Mouse (Mus musculus) MN1 (cell line): ENCODE data around the gene Ube2m.
A peak's percentile ranks its signal among the peaks of the same experiment; 100 is the strongest.

Experiments used
- DNase-seq: peaks from one replicate; pipeline ENCODE4 v3.0.0-alpha.2; 2016; ENCODE audit warnings: low spot score

Gene Ube2m

DNA sequence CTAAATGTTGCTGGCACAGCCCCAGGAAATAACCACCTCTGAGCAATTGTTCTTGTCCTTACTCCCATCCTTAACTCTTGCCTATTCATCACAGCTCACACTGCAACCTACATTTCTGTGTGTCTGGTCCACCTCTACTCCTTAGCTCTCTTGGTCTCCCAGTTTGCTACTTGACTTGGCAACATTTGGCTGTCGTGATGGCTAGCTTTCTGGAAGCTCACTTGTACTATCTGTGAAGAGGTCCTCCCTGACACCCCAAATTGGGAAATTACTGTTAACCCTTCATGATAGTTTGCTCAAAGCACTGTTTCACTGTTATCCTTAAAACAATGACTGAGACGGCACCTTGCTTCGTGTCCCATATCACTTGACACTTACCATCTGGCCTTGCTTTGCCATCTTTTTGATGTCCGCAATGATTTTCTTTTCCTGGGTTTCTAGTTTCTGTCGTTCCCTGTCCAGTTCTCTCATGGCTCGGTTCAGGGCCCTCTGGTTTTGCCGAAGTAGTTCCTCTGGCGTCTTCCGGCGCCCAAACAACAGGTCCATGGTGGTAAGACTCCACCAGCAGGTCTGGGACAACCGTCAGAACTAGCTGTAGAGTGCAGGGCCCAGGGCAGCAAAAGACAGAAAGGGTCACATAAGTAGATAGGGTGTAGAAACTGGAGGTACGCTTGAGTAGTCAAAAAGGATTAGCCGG, 4.5 kb downstream of the Ube2m start:
- no peak for DNase-seq

DNA sequence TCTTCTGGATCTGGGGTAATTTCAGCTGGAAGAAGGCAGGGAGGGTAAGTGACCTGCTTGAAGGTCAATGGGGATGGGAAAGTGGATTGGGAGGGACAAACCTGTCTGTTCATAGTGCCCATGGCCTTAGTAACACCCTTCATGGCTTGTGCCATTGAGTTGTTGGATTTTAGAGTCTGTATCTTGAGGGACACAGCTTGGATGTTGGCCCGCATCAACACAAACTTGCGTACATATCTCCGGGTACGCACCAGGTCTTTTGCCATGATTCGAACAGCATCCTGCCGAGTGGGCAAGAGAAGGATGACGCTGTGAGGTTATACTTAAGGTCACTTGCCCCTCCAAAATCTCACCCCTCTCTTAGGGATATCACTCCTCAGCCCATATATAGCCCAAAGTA, 5.5 kb downstream of the Ube2m start:
- no peak for DNase-seq

DNA sequence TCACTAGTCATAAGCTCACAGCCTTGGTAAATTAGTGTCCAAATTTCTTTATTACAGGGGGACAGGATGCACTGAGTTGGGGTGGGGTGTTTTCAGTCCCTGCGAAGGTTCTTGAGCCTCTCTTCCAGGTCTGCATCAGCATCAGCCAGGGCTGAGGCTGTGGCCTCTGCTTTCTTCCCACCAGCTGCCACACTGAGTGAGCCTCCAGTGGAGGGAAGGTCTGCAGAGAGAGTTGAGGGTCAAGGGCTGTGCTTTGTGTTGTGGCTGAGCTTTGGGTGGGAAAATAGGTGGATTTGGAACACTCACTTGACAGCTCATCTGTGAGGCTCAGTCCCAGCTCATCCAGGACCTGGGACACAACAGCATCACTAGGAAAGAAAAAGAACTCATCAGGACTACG, 6.1 kb downstream of the Ube2m start:
- DNase-seq, result no peak

DNA sequence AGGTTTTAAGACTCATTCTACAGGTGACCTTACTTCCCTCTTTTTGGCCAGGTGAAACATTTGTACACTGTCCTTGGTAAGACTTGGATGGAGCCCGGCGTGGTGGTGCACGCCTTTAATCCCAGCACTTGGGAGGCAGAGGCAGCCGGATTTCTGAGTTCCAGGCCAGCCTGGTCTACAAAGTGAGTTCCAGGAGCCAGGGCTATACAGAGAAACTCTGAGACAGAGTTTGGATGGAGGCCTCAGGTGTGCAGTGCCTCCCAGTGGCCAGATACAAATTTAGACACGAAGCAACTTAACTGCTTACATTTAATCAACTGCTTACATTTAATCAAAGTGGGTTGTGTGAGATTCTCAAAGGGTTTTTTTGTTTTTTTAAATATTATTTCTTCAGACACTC, 7.0 kb downstream of the Ube2m start:
- DNase-seq, result peak; percentile 52

DNA sequence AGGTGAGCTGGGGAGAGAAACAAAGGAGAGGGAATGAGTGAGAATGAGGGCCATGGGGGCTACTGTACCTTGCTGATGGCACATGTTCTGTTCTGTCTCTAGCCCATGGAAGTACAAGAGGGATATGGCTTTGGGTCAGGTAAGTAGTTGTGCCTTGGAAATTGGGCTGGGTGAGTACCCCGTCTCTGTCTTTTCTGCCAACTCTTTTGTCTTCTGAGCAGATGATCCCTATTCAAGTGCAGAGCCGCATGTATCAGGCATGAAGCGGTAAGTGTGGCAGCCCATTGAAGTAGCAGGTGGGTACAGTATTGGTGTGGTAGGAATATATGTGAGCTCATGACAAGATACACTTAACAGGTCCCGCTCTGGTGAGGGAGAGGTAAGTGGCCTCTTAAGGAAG, 9.1 kb downstream of the Ube2m start:
- DNase-seq, result no peak

DNA sequence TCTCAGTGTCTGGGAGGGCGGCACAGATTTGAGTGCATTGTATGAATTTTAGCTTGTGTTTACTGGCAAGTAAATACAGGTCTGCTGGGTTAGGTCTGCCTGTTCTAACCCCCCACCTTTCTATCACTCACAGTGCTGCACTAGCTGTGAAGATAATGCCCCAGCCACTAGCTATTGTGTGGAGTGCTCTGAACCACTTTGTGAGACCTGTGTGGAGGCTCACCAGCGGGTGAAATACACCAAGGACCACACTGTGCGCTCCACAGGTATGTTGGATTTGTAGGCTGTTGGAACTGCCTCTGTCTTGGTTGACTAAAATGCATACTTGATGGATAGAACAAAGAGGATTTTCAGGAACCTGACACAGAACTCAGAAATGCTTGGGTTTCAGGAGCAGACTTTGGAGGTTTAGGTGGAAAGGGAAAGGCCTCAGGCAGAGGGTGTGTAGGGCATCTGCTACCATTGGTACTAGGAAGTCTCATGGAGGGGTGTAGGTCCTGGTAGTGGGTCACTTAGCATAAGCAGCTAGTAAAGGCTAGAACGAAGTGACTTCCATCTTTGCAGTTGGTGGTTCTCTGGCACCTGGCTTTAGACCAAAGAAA, 12.5 kb downstream of the Ube2m start:
- no peak for DNase-seq

DNA sequence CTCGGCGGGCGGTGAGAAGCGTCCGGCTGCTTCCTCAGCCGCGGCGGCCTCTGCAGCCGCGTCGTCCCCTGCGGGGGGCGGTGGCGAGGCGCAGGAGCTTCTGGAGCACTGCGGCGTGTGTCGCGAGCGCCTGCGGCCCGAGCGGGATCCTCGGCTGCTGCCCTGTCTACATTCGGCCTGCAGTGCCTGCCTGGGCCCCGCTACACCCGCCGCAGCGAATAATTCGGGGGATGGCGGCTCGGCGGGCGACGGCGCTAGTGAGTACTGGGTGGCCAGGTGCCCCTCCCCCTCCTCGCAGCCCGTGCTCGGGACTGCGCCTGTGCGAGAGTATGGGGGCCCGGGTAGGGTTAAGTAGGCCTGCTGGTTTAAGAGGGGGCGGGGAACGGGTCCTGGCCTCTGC, 13.3 kb downstream of the Ube2m start:
- peak; percentile 75 for DNase-seq

DNA sequence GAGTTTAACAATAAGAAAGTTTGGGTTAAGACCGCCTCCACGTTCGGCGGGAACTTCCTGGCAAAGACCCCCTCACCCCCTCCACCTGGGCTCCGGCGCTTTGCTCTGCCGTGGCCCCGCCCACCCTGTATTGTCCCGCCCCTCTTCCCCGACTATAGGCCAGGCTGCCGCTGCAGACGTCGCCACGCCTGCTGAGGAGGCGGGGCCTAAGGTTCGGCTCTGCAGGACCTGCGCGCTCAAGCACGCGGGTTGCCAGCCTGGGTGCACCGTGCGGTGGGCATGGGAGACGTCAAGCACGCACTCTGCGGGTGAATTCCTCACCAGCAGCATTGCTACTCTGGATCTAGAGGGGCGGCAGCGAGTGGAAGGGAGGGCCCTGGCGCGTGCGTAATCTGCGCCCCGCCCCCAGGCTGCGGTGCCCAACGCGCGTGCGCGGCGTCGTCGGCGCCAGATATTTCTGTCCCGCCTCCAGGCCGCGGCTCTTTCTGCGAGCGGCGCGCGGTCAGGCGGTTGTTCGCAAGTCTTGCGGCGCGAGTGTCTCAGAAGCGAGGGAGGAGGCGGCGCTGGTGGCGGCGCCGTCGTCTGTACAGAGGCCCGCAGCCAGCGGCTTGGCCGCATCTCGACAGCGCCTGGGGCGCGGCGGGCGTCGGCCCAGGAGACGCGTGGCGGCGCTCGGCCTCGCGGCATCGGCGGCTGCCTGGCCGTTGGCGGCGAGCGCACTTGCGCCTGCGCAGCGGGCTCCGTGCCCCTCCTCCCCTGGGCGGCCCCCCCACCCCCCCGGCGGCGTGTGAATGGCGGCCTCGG, 13.9 kb downstream of the Ube2m start:
- peak; percentile 89 for DNase-seq

DNA sequence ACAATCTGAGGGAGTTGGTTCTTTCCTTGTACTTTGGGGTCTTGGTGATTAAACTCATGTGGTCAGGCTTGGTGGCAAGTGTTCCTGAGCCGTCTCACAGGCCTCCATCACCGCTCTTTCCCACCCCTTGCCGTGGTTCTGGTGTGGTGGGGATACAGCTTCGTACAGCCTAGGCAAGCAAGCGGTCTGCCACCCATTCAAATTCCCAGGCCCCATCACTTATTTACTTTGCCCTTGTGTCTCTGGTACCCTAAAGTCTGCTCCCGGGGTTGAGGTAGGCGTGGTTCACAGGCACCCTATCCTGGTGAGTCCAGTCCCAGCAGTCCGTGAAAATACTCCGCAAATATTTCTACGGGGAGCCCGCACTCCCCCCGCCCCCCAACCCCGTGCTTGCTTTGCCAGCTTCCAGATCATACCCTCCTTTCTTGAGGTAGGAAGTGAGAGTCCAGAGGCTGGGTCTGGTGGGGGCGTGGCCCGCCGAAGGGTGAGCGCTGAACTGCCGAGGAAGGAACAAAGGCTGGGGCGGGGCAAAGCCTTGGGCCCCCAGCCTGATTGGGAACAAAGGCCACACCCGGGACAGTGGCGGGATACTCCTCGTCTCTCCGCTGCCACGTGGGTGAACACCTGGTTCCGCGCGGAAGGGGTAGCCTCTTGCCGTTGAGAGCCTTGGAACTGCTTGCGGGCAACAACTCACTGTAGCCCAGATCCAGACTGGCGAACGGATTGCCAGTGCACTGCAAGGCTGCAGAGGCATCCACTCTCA, 15.1 kb downstream of the Ube2m start:
- peak; percentile 83 for DNase-seq

DNA sequence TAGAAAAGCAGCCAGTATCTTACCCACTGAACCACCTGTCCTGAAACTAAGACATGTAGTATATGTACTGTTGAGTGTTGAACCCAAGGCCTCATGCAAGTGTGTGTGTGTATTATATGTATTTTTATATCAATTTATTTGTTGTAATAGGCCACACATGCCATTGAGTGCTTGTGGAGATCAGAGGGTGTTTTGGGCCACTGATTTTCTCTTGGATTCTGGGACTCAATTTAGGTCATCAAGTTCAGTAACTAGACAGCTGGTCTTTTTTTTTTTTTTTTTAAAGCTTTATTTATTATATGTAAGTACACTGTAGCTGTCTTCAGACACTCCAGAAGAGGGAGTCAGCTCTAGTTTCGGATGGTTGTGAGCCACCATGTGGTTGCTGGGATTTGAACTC, 22.9 kb downstream of the Ube2m start:
- no peak for DNase-seq

DNA sequence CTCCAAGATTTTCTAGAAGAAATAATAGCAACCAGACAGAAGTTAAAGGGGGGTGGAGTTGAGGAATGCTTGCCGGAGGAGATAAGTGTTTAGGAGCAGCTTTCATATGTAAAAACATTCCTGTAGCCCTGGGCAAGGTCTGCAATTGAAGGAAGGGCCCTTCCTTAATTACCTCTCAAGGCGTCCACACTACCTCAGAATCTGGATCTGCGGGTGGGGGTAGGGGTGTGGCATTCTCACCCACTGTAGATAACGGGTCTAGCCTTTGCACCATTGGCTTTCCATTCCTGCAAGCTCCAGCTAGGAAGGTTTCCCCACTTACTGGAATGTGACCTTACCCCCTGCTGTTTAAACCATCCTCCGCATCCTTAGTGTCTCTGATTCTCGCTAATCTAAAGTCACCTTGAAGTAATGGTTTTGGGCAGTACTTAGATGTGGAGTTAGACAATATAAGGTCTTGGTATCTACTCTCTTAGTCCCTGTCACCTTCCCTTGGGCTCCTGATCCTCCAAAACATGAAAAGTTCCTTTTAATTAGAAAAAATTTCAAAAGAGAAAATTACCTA, 23.7 kb downstream of the Ube2m start:
- DNase-seq, result no peak

DNA sequence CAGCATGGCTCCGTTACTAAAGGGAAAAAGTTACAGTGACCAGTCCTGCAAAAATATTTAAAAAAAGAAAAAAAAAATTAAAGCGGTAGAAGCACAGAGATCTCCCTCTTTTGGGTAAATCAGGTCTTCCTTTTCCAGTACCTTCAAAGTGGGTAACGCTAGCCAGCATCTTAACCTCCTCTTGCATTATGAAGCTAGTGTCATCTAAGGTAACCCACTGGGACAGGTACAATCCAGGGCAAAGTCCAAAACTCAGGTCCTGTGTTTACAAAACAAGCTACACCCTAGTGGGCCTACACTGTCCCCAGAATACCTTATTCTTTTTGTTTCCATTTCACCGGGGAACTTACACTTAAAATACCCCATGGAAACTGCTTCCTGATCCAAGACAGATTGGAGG, 24.4 kb downstream of the Ube2m start:
- DNase-seq, result no peak

DNA sequence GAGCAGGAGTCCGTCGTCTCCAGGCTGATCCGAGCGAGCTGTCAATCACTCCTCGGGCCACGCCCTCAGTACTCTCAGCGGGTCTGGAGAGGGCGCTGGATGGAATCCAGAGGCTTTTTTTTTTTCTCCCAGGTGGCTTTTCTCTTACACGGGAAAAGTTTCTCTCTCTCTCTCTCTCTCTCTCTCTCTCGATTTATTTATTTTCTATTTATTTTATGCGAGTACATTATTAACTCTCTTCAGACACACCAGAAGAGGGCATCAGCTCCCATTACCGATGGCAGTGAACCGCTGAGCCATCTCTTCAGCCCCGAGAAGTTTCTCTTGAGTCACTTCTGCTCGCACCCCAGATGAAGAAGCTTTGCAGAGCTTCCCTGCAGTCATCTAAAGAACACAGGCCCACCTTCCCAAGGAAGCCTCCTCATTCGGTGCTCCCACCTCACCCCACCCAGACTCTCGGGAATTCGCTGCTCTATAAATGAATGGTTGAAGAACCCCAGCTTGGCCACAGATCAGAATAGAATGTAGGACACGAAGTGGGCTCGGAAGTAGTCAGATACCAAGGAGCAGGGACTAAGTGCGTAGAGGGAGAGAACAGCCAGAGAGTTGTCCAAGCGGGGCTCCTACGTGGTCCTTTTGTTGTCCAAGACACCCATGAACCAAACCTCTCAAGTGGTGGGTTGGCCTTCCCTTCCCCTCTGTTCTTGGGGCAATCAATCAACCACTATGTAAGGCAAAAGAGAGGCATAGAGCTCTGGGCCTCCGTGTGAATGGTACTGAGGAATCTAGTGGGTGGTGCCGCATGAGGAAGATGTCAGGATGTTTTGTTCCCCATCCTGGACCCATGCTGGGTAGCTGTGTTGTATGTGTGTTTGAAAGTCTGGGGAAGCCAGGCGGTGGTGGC, 27.8 kb downstream of the Ube2m start, which contains the start of gene Zbtb45:
Zbtb45 (minus strand) TSS at position 30 of the 904 bp plus-strand sequence.
- DNase-seq, result no peak

DNA sequence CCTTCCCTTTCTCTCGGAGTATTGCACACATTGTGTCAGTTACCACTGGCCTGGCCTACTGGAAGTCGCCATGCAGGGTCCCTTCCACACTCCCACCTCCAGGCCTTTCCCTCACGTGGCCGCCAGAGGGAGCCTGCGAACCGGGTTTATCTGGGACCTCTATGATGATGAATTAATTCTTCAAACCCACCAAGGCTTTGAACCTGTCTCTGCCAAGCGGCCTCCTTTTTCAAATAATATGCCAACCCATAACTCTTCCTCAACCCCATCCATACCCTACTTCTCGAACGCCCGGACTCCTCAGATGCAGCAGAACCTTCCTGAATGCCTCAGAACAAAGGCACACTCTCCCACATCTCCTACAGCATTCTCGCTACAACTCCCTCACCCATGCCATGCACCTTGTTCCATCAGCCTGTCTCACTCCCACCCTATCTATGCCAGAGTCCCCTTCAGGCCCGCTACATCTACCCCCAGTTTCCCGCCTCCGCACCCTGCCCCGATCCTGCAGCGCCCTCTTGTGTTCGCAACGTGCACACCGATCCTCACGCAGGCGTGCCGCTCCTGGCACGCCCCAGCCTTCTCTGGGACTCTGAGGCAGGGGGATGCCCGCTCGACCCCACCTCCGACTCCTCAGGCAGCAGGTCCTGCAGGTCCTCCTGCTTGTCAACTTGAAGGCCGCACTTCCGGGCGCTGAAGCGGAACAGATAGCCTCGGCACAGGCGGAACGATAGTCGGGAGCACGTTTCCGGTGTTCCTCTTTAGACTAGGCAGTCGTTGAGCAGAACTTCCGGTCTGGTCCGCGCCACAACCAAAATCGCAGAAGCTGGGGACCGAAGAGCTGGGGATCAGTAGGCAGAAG, 28.7 kb downstream of the Ube2m start:
- peak; percentile 94 for DNase-seq

DNA sequence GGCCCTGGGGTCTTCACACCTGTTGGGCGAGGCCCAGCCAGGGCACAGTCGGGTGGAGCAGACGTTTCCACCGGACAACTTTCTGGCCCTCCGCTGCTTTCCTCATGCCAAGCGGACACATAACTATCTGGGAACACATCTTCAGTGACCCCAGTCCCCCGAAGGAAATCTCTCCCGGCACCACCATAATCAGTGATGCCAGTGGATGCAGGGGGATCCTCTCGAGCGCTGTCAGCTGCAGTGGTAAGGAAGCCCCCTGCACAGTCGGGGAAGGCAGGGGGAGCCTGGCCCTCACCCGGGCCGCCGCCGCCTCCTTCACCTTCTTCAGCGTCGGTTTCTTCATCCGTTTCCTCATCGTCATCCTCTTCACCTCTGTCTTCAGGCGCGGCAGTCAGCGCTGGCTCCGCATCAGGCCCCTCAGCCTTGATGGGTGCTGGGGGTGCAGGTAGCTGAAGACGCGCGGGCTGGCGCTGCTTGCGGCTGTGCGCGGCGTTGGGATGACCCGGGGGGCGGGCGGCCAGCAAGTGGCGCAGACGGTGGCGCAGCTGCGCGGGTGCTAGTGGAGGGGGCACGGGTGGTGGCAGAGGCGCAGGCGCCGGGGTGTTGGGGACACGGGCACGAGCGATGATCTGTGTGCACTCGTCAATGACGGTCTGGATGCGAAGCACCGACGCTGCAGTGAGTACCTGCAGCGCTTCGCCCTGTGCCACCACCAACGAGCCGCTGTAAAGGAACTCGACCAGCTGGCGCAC, 30.6 kb downstream of the Ube2m start:
- DNase-seq, result no peak

DNA sequence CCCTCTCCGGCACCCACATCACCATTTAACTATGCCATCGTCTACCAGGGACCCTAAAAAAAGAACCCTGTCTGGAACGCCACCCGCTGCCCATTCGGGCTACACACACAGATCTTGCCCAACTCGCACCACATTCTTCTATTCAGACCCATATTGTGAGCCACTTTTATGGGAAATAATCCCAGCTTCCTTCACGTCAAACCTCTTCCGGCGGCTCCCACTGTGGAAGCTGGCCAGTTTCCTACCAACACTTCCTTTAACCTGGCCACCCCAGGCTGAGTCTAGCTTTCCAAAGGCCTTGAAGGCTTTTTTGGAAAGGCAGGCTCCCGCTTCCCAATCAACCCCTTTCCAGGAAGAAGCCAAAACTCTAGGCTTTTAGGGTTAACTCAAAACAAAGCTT, 31.5 kb downstream of the Ube2m start:
- no peak for DNase-seq

DNA sequence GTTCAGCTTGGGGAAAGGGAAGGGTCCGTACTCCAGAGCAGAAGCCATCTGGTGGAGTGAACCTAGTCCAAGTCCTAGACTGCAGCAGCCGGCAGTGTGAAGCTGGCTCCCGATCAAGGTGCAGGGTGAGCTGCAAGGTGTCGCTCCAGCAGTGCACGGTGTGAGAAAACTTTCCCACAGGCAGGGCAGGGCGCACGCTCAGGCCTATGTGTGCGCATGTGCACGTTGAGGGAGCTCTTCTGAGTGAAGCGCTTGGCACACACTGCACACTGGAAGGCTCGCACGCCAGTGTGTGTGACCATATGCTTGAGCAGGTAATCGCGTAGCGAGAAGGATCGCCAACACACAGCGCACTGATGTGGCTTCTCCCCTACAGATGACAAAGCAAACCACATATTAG, 32.1 kb downstream of the Ube2m start:
- DNase-seq, result no peak

DNA sequence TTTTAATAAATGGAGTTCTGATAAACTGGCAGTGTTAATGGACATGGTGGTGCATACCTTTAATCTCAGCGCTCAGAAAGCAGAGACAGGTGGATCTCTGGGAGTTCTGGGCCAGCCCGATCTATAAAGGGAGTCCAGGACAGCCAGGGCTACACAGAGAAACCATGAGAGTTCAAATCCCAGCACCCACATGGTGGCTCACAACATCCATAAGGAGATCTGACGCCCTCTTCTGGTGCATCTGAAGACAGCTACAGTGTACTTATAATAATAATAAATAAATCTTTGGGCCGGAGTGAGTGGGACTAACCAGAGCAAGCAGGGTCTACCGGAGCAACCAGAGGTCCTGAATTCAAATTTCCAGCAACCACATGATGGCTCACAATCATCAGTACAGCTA, 34.7 kb downstream of the Ube2m start:
- no peak for DNase-seq

DNA sequence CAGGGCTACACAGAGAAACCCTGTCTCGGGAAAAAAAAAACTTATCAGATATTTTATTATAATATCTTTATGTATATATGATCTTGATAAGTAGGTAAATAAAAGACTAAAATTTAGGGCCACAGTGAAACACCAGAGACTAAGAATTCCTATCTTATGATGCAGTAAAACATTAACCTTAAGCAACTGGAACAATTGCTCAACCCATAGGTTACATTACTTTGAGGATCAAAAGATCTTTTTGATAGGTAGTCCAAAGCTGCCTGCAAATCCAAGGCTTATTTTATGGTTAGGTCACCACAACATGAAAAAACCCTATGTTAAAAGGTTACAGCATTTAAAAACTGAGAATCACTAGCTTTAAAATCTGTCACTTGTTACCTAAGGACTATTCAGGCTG, 36.5 kb downstream of the Ube2m start:
- DNase-seq, result no peak
